Mouse (Mus musculus): Measurements from ENCODE around the gene Atad5.

DNA sequence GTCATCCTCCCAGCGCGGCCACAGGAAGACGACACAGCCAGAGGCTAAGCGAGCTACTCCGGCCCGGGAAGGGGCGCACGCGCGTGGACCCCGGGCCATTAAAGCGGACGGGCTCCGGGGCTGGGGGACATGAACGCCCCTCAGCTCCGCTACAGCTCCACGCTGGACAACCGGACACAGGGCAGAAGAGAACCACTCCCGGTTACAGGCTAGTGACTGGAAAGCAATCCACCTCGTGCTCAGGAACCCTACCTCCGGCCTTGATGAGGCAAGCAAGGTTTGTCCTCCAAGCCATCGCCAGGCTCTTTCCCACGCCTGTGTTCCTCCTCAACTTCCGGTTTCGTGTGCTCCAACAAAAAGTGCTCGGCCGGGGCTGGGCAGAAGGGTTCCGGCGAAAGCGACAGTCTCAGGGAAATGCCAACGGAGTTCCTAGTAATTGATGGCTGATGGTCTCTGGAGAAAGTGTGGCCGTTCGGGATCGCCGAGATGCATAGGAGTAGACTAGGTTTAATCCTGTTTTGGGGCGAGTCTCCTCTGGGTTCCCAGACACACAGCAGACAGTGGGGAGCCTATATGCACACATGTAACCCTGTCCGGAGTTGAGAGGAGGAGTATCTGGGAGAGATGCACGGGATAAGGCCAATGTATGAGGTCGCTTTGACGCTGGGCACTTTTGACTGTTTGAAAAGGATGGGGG is 52.8 kb downstream of the Atad5 start, which contains the start of gene Tefm:
- peak; percentile 93 for TF ChIP-seq POLR2A (IDR thresholded peaks at IDR 0.05; ENCODE audit: low read depth, low read length)
- no peak for TF ChIP-seq CTCF (IDR thresholded peaks at IDR 0.05; ENCODE audit: borderline replicate concordance, insufficient read depth, low read length)
